Mouse (Mus musculus) CH12.LX (cell line): ENCODE data around the gene BC017158. TPM values are rescaled to one million over a fixed set of nuclear protein-coding genes. Genes with fewer than 3 reads are reported as not detected.

Experiments used
- DNase-seq: peaks from one replicate; pipeline ENCODE4 v3.0.0-alpha.2; 2013; ENCODE audit errors: extremely low read depth
- H3K27ac ChIP-seq: 2 replicates; pipeline ENCODE4 v1.5.1; 2012; ENCODE audit warnings: low read depth, mild to moderate bottlenecking, control low read depth, moderate library complexity; ENCODE audit not compliant: insufficient read depth
- H3K27me3 ChIP-seq: replicated peaks from 2 replicates; pipeline ENCODE3; 2012; ENCODE audit warnings: inconsistent platforms
- H3K36me3 ChIP-seq, 2 experiments: replicated peaks in 1 of 2; 2 replicates each; pipeline versions ENCODE3 to v1.6.1; 2012; ENCODE audit warnings: inconsistent platforms in 1 of 2, low read length in 1 of 2, mild to moderate bottlenecking in 1 of 2, mixed read lengths in 1 of 2, moderate library complexity in 1 of 2; ENCODE audit not compliant: control insufficient read depth in 1 of 2, insufficient read depth in 1 of 2
- H3K4me1 ChIP-seq, 2 experiments: 2 replicates each; pipeline ENCODE4 v1.6.1; 2012; ENCODE audit warnings: inconsistent platforms in 1 of 2, moderate library complexity in 1 of 2; ENCODE audit not compliant: insufficient read depth in 2 of 2, control insufficient read depth in 1 of 2
- H3K4me2 ChIP-seq: 2 replicates; pipeline ENCODE4 v1.6.1; 2012; ENCODE audit warnings: low read depth, mild to moderate bottlenecking, control low read depth; ENCODE audit not compliant: poor library complexity, insufficient read depth, severe bottlenecking
- H3K4me3 ChIP-seq, 3 experiments: fragments of 150-350 bp in 1 of 3; sonication (generic) in 1 of 3; replicated peaks in 1 of 3; 2 replicates each; pipeline versions ENCODE3 to v1.5.1; 2011 to 2012; ENCODE audit warnings: low read depth in 2 of 3, low read length in 2 of 3, mild to moderate bottlenecking in 2 of 3, moderate library complexity in 2 of 3, control low read depth in 1 of 3, improper control_type of control experiment in 1 of 3, inconsistent platforms in 1 of 3, mixed read lengths in 1 of 3; ENCODE audit not compliant: poor library complexity in 1 of 3
- H3K79me2 ChIP-seq: replicated peaks from 2 replicates; pipeline ENCODE4 v1.6.1; 2012; ENCODE audit warnings: mild to moderate bottlenecking, moderate library complexity; ENCODE audit not compliant: control insufficient read depth, poor library complexity, insufficient read depth, severe bottlenecking; ENCODE audit errors: extremely low read depth
- H3K9ac ChIP-seq: 2 replicates; pipeline ENCODE4 v1.6.1; 2012; ENCODE audit warnings: low read depth, mild to moderate bottlenecking, control low read depth, moderate library complexity; ENCODE audit not compliant: insufficient read depth
- H3K9me3 ChIP-seq: replicated peaks from 2 replicates; pipeline ENCODE3; 2012; ENCODE audit warnings: low read length, inconsistent platforms, mixed read lengths
- CHD1 ChIP-seq: IDR thresholded peaks from 2 replicates; pipeline ENCODE4 v1.6.1; 2012; ENCODE audit warnings: low read depth, low read length, improper control_type of control experiment, inconsistent platforms
- E2F4 ChIP-seq: IDR thresholded peaks from 2 replicates; pipeline ENCODE4 v1.6.1; 2011; ENCODE audit warnings: low read depth, low read length, improper control_type of control experiment; ENCODE audit not compliant: insufficient replicate concordance
- ELF1 ChIP-seq: IDR thresholded peaks from 2 replicates; pipeline ENCODE4 v1.6.1; 2014; ENCODE audit warnings: low read depth, mild to moderate bottlenecking, inconsistent platforms, low read length, improper control_type of control experiment
- GABPA ChIP-seq: IDR thresholded peaks from 2 replicates; pipeline ENCODE4 v1.6.1; 2012; ENCODE audit warnings: low read depth, low read length, improper control_type of control experiment, inconsistent platforms; ENCODE audit not compliant: insufficient replicate concordance
- HCFC1 ChIP-seq: IDR thresholded peaks from 2 replicates; pipeline ENCODE4 v1.6.1; 2012; ENCODE audit warnings: low read depth, mild to moderate bottlenecking, inconsistent platforms, low read length, improper control_type of control experiment
- JUN ChIP-seq: IDR thresholded peaks from 2 replicates; pipeline ENCODE4 v1.6.1; 2011; ENCODE audit warnings: low read depth, mild to moderate bottlenecking, low read length, improper control_type of control experiment, moderate library complexity; ENCODE audit not compliant: insufficient read depth
- JUND ChIP-seq: conservative IDR thresholded peaks from 2 replicates; pipeline ENCODE4 v1.6.1; 2011; ENCODE audit warnings: low read depth, low read length, improper control_type of control experiment
- MXI1 ChIP-seq: IDR thresholded peaks from 2 replicates; pipeline ENCODE4 v1.6.1; 2011; ENCODE audit warnings: mild to moderate bottlenecking, low read depth, low read length, improper control_type of control experiment
- NRF1 ChIP-seq: IDR thresholded peaks from 2 replicates; pipeline ENCODE4 v1.6.1; 2014; ENCODE audit warnings: low read depth, mild to moderate bottlenecking, inconsistent platforms, low read length, improper control_type of control experiment, moderate library complexity
- POLR2A ChIP-seq: IDR thresholded peaks from 2 replicates; pipeline ENCODE4 v1.6.1; 2011; ENCODE audit warnings: low read depth, mild to moderate bottlenecking, improper control_type of control experiment, low read length
- POLR2AphosphoS2 ChIP-seq: IDR thresholded peaks from 2 replicates; pipeline ENCODE4 v1.6.1; 2011; ENCODE audit warnings: low read depth, low read length, improper control_type of control experiment
- RAD21 ChIP-seq: IDR thresholded peaks from 2 replicates; pipeline ENCODE4 v1.6.1; 2011; ENCODE audit warnings: low read depth, mild to moderate bottlenecking, low read length, improper control_type of control experiment, moderate library complexity
- SIN3A ChIP-seq: IDR thresholded peaks from 2 replicates; pipeline ENCODE4 v1.6.1; 2012; ENCODE audit warnings: low read length, improper control_type of control experiment, inconsistent platforms
- SMC3 ChIP-seq: IDR thresholded peaks from 2 replicates; pipeline ENCODE4 v1.6.1; 2011; ENCODE audit warnings: low read depth, low read length, improper control_type of control experiment
- TBP ChIP-seq: conservative IDR thresholded peaks from 2 replicates; pipeline ENCODE4 v1.6.1; 2011; ENCODE audit warnings: low read depth, low read length, improper control_type of control experiment
- UBTF ChIP-seq: IDR thresholded peaks from 2 replicates; pipeline ENCODE4 v1.6.1; 2012; ENCODE audit warnings: low read depth, mild to moderate bottlenecking, inconsistent platforms, low read length, improper control_type of control experiment, moderate library complexity
- dilution Hi-C: fragments of 300-500 bp; cut with MboI; formaldehyde crosslinking; loops from 2 replicates; pipeline ENCODE4 v1.14.3; 2020; ENCODE audit warnings: low sequenced_read_pairs; ENCODE audit not compliant: extremely low pct_unique_long_range_greater_than_20kb, extremely low pct_ligation_motif_present
- in situ Hi-C: fragments of 300-500 bp; cut with MboI; formaldehyde crosslinking; loops from 3 replicates; pipeline ENCODE4 v1.14.3; 2019; ENCODE audit warnings: low sequenced_read_pairs, low pct_ligation_motif_present, low pct_unique_long_range_greater_than_20kb, mixed read lengths
- polyA plus RNA-seq: library from polyadenylated mRNA; unstranded; fragments of >175 nt; gene quantifications from 2 replicates; pipeline ENCODE4 v1.2.1, GENCODE M21; 2012; ENCODE audit warnings: low read depth; ENCODE audit not compliant: insufficient read length
- total RNA-seq, 2 experiments: library from RNA; depleted of rRNA; stranded (reverse); fragments of 300-350 nt in 1 of 2; fragments of >200 nt in 1 of 2; gene quantifications; 2 replicates each; pipeline ENCODE4 v1.2.3; 2012 to 2014

BC017158 gene
- total and polyA plus RNA-seq, 3 experiments = 4.9 to 14.5 (median 8.1) TPM

GRCm38 (mm10) chr7:128249998-128250397, 48.0 kb downstream of the BC017158 start:
- Histone ChIP-seq H3K27me3 (no peaks in the 10 kb centered on the region), H3K79me2 (no peaks in the 10 kb centered on the region), H3K27ac (no peak overlapping the region), H3K4me1 (no peaks in the 10 kb centered on the region), H3K4me3 (no peak overlapping the region), H3K4me2 (no peak overlapping the region), H3K9me3 (no peaks in the 10 kb centered on the region), H3K36me3 (peaks cover 2 to 31% of the 10 kb centered on the region in 2 experiments), H3K9ac (no peak overlapping the region)
- in situ Hi-C loops = no loop called here
- TF ChIP-seq ELF1 (no peak), JUND (no peak), MXI1 (no peak), POLR2A (no peak), E2F4 (no peak), RAD21 (no peak)
- no peak for DNase-seq
- dilution Hi-C loops = no loop called here

GRCm38 (mm10) chr7:128248081-128249042, 49.6 kb downstream of the BC017158 start:
- H3K27me3 ChIP-seq = no peaks in the 10 kb centered on the region
- dilution Hi-C loops = no loop called here
- no peak overlapping the region for H3K9ac ChIP-seq
- no peak for DNase-seq
- in situ Hi-C loops = no loop called here
- H3K4me1 ChIP-seq = no peaks in the 10 kb centered on the region
- H3K4me2 ChIP-seq = no peak overlapping the region
- peaks cover 15 to 41% of the 10 kb centered on the region in 2 experiments for H3K36me3 ChIP-seq
- TF ChIP-seq SIN3A (no peak), ELF1 (no peak), POLR2A (no peak), CHD1 (no peak), JUN (no peak), UBTF (no peak), POLR2AphosphoS2 (no peak), SMC3 (no peak), NRF1 (no peak), E2F4 (no peak), TBP (no peak), GABPA (no peak), HCFC1 (no peak)
- no peaks in the 10 kb centered on the region for H3K79me2 ChIP-seq
- H3K27ac ChIP-seq = no peak overlapping the region
- H3K9me3 ChIP-seq = no peaks in the 10 kb centered on the region
- H3K4me3 ChIP-seq = no peak overlapping the region
